Mouse (Mus musculus): ENCODE measurements around the gene Ly86. TPM values are rescaled to one million over a fixed set of nuclear protein-coding genes. Genes with fewer than 3 reads are reported as not detected.

Ly86 gene
- polyA plus RNA-seq, 1 experiment from 2014 or later: 11.9 TPM

DNA sequence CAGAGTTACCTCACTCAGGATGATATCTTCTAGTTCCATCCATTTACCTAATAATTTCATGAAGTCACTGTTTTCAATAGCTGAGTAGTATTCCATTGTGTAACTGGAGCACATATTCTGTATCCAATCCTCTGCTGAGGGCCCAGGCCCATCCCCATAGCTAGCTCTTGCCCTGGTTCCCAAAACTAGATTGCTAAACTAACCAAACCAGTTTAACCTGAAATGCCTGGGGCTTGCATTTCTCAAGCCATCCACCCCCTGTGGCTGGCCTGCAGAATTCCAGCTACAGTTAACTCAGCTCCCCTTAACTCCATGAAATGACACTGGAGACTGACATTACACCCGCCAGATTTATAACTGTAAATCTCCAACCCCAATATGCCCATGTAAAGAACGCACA, 13.1 kb downstream of the Ly86 start:
- Histone ChIP-seq H3K36me3 (ENCODE audit: control insufficient read depth, insufficient read depth, low read length) (no peaks in the 10 kb centered on the region), H3K4me2 (ENCODE audit: low read length) (no peak overlapping the region), H3K9me3 (ENCODE audit: control insufficient read depth, low read length) (no peaks in the 10 kb centered on the region), H3K9ac (ENCODE audit: low read length) (no peak overlapping the region), H3K4me1 (replicated peaks; ENCODE audit: control insufficient read depth, insufficient read depth, low read length) (peaks cover 3% of the 10 kb centered on the region; the same call in 1 of the 2 replicates), H3K27me3 (replicated peaks; ENCODE audit: control insufficient read depth, insufficient read depth, low read length) (no peaks in the 10 kb centered on the region), H3K27ac (ENCODE audit: low read depth) (no peak overlapping the region), H3K4me3 (ENCODE audit: low read depth, low read length) (no peak overlapping the region)
- DNase-seq (ENCODE audit: low spot score) (no peak), ATAC-seq (replicated peaks; ENCODE audit: low FRiP score, low TSS enrichment, low read depth) (no peak)
- WGBS: 87% methylated on average over 2 of the region's 2 CpGs

- H3K9ac ChIP-seq (ENCODE audit: low read length): no peak overlapping the region
Measured at GRCm38 (mm10) chr13:37361249-37361648, 16.2 kb downstream of the Ly86 start.

GRCm38 (mm10) chr13:37364351-37364750, 19.3 kb downstream of the Ly86 start:
- ATAC-seq (replicated peaks; ENCODE audit: low FRiP score, low TSS enrichment, low read depth) (no peak), DNase-seq (ENCODE audit: low spot score) (peak; percentile 44)
- H3K27me3 ChIP-seq (replicated peaks; ENCODE audit: control insufficient read depth, insufficient read depth, low read length): no peaks in the 10 kb centered on the region
- H3K27ac ChIP-seq (ENCODE audit: low read depth): no peak overlapping the region
- peaks cover 3% of the 10 kb centered on the region; the same call in 1 of the 2 replicates for H3K4me1 ChIP-seq (replicated peaks; ENCODE audit: control insufficient read depth, insufficient read depth, low read length)
- H3K9me3 ChIP-seq (ENCODE audit: control insufficient read depth, low read length): no peaks in the 10 kb centered on the region
- no peaks in the 10 kb centered on the region for H3K36me3 ChIP-seq (ENCODE audit: control insufficient read depth, insufficient read depth, low read length)
- whole genome bisulfite sequencing: 59% methylated on average over 5 of the region's 5 CpGs
- no peak overlapping the region for H3K4me2 ChIP-seq (ENCODE audit: low read length)
- H3K4me3 ChIP-seq (ENCODE audit: low read depth, low read length): no peak overlapping the region
- H3K9ac ChIP-seq (ENCODE audit: low read length): no peak overlapping the region

More at GRCm38 (mm10) chr13:37361249-37361648, 16.2 kb downstream of the Ly86 start:
- DNase-seq (ENCODE audit: low spot score): no peak
- Histone ChIP-seq H3K4me2 (ENCODE audit: low read length) (no peak overlapping the region), H3K27me3 (replicated peaks; ENCODE audit: control insufficient read depth, insufficient read depth, low read length) (no peaks in the 10 kb centered on the region), H3K4me3 (ENCODE audit: low read depth, low read length) (no peak overlapping the region), H3K27ac (ENCODE audit: low read depth) (no peak overlapping the region), H3K36me3 (ENCODE audit: control insufficient read depth, insufficient read depth, low read length) (no peaks in the 10 kb centered on the region), H3K4me1 (replicated peaks; ENCODE audit: control insufficient read depth, insufficient read depth, low read length) (peaks cover 3% of the 10 kb centered on the region; the same call in 1 of the 2 replicates), H3K9me3 (ENCODE audit: control insufficient read depth, low read length) (no peaks in the 10 kb centered on the region)
- 37% methylated on average over 1 of the region's 1 CpGs for whole genome bisulfite sequencing
- ATAC-seq (replicated peaks; ENCODE audit: low FRiP score, low TSS enrichment, low read depth): no peak

DNA sequence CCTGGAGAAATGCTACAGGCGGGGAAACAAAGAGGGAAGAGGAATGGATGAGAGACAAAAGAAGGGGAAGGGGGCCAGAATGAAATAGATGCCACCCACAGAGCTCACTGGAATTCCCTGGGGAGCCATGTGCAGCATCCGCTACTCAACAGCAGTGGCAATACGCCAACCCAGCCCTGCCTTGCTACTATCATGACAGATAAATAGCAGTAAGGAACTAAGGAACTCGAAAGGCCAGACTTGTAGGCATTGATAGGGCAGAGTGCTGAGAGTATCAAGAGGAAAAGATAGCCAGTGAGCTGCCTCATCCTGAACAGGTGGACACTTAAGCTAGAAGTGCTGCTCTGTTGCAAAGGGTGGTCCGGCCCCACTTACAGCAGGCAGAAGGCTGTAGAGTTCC, 31.4 kb downstream of the Ly86 start:
- ATAC-seq (replicated peaks; ENCODE audit: low FRiP score, low TSS enrichment, low read depth): no peak
- H3K9ac ChIP-seq (ENCODE audit: low read length): no peak overlapping the region
- no peak overlapping the region for H3K4me3 ChIP-seq (ENCODE audit: low read depth, low read length)
- H3K4me1 ChIP-seq (replicated peaks; ENCODE audit: control insufficient read depth, insufficient read depth, low read length): no peaks in the 10 kb centered on the region
- DNase-seq (ENCODE audit: low spot score): no peak
- no peak overlapping the region for H3K27ac ChIP-seq (ENCODE audit: low read depth)
- H3K4me2 ChIP-seq (ENCODE audit: low read length): no peak overlapping the region
- H3K9me3 ChIP-seq (ENCODE audit: control insufficient read depth, low read length): no peaks in the 10 kb centered on the region
- H3K36me3 ChIP-seq (ENCODE audit: control insufficient read depth, insufficient read depth, low read length): no peaks in the 10 kb centered on the region
- H3K27me3 ChIP-seq (replicated peaks; ENCODE audit: control insufficient read depth, insufficient read depth, low read length): no peaks in the 10 kb centered on the region
- WGBS: 75% methylated on average over 5 of the region's 5 CpGs

GRCm38 (mm10) chr13:37388222-37389202, 43.5 kb downstream of the Ly86 start:
- H3K27ac ChIP-seq (ENCODE audit: low read depth): no peak overlapping the region
- no peak overlapping the region for H3K9ac ChIP-seq (ENCODE audit: low read length)
- no peak overlapping the region for H3K4me2 ChIP-seq (ENCODE audit: low read length)
- ATAC-seq (replicated peaks; ENCODE audit: low FRiP score, low TSS enrichment, low read depth) (no peak), DNase-seq (ENCODE audit: low spot score) (peak; percentile 35)
- H3K4me3 ChIP-seq (ENCODE audit: low read depth, low read length): no peak overlapping the region
- H3K4me1 ChIP-seq (replicated peaks; ENCODE audit: control insufficient read depth, insufficient read depth, low read length): no peaks in the 10 kb centered on the region
- no peaks in the 10 kb centered on the region for H3K9me3 ChIP-seq (ENCODE audit: control insufficient read depth, low read length)
- no peaks in the 10 kb centered on the region for H3K36me3 ChIP-seq (ENCODE audit: control insufficient read depth, insufficient read depth, low read length)
- 68% methylated on average over 9 of the region's 9 CpGs for WGBS
- H3K27me3 ChIP-seq (replicated peaks; ENCODE audit: control insufficient read depth, insufficient read depth, low read length): no peaks in the 10 kb centered on the region

GRCm38 (mm10) chr13:37389296-37389695, 44.3 kb downstream of the Ly86 start:
- no peak overlapping the region for H3K27ac ChIP-seq (ENCODE audit: low read depth)
- H3K36me3 ChIP-seq (ENCODE audit: control insufficient read depth, insufficient read depth, low read length): no peaks in the 10 kb centered on the region
- 71% methylated on average over 5 of the region's 5 CpGs for WGBS
- DNase-seq (ENCODE audit: low spot score) (peak; percentile 21), ATAC-seq (replicated peaks; ENCODE audit: low FRiP score, low TSS enrichment, low read depth) (no peak)
- H3K4me1 ChIP-seq (replicated peaks; ENCODE audit: control insufficient read depth, insufficient read depth, low read length): no peaks in the 10 kb centered on the region
- no peaks in the 10 kb centered on the region for H3K27me3 ChIP-seq (replicated peaks; ENCODE audit: control insufficient read depth, insufficient read depth, low read length)
- no peak overlapping the region for H3K4me2 ChIP-seq (ENCODE audit: low read length)
- no peaks in the 10 kb centered on the region for H3K9me3 ChIP-seq (ENCODE audit: control insufficient read depth, low read length)
- H3K4me3 ChIP-seq (ENCODE audit: low read depth, low read length): no peak overlapping the region
- H3K9ac ChIP-seq (ENCODE audit: low read length): no peak overlapping the region

DNA sequence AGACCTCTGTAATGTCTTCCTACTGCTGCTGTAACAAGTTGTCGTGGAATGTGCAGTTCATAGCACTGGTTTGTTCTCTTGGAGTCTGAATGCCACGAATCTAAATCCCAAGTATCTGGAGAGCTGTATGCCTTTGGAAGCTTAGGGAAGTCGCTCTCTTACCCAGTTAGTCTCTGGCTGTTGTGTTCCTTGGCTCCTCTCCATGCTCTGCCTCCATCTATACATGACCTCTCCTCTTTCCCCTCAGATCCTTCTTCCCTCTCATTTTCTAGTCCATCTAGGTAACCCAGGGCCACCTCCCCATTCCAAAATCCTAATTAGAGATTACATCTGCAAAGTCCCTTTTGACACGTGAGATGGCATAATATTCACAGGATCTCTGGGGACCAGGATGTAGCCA, 53.8 kb downstream of the Ly86 start:
- no peak overlapping the region for H3K4me2 ChIP-seq (ENCODE audit: low read length)
- no peaks in the 10 kb centered on the region for H3K9me3 ChIP-seq (ENCODE audit: control insufficient read depth, low read length)
- no peak overlapping the region for H3K4me3 ChIP-seq (ENCODE audit: low read depth, low read length)
- no peaks in the 10 kb centered on the region for H3K27me3 ChIP-seq (replicated peaks; ENCODE audit: control insufficient read depth, insufficient read depth, low read length)
- DNase-seq (ENCODE audit: low spot score) (no peak), ATAC-seq (replicated peaks; ENCODE audit: low FRiP score, low TSS enrichment, low read depth) (no peak)
- no peak overlapping the region for H3K27ac ChIP-seq (ENCODE audit: low read depth)
- 88% methylated on average over 4 of the region's 4 CpGs for WGBS
- no peaks in the 10 kb centered on the region for H3K36me3 ChIP-seq (ENCODE audit: control insufficient read depth, insufficient read depth, low read length)
- H3K4me1 ChIP-seq (replicated peaks; ENCODE audit: control insufficient read depth, insufficient read depth, low read length): no peaks in the 10 kb centered on the region
- no peak overlapping the region for H3K9ac ChIP-seq (ENCODE audit: low read length)

DNA sequence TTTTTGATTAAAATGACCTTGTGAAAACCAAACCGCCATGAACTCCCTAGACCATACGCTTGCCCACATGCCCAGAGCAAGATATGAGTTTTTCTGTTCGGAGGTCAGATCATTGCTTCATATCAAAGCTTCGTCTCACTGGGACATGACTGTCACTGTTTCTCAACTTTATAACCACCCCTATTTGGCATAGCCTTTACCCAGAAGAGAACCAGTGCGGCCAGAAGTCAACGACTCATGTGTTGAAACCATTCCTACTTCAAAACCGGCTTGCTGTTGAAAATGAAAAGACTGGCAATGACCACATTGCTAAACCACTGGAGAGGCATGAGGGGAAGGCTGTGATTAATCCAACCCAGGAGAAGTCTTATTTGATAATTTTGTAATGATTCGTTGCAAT, 54.3 kb downstream of the Ly86 start:
- Histone ChIP-seq H3K4me3 (ENCODE audit: low read depth, low read length) (no peak overlapping the region), H3K9ac (ENCODE audit: low read length) (no peak overlapping the region), H3K9me3 (ENCODE audit: control insufficient read depth, low read length) (no peaks in the 10 kb centered on the region), H3K4me2 (ENCODE audit: low read length) (no peak overlapping the region), H3K4me1 (replicated peaks; ENCODE audit: control insufficient read depth, insufficient read depth, low read length) (no peaks in the 10 kb centered on the region), H3K27me3 (replicated peaks; ENCODE audit: control insufficient read depth, insufficient read depth, low read length) (no peaks in the 10 kb centered on the region), H3K27ac (ENCODE audit: low read depth) (no peak overlapping the region), H3K36me3 (ENCODE audit: control insufficient read depth, insufficient read depth, low read length) (no peaks in the 10 kb centered on the region)
- ATAC-seq (replicated peaks; ENCODE audit: low FRiP score, low TSS enrichment, low read depth) (no peak), DNase-seq (ENCODE audit: low spot score) (no peak)
- WGBS: 89% methylated on average over 8 of the region's 8 CpGs

DNA sequence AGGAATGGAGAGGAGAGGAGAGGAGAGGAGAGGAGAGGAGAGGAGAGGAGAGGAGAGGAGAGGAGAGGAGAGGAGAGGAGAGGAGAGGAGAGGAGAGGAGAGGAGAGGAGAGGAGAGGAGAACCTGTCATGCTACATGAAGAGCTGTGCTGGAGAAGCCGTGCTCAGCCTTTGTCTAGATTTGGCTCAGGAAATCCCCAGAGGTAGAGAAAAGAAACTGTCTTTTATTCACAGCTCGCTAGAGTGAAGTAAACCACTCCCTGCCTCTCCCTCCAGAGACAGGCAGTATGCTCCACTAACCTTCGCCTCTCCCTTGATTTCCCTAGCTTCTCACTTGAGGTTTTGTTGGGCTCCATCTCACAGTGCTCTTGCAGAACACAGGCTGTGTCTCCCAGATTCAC, 57.4 kb downstream of the Ly86 start:
- 56% methylated on average over 3 of the region's 3 CpGs for WGBS
- ATAC-seq (replicated peaks; ENCODE audit: low FRiP score, low TSS enrichment, low read depth): no peak

More for the DNA sequence above, 57.4 kb downstream of the Ly86 start:
- Histone ChIP-seq H3K4me1 (replicated peaks; ENCODE audit: control insufficient read depth, insufficient read depth, low read length) (no peaks in the 10 kb centered on the region), H3K9ac (ENCODE audit: low read length) (no peak overlapping the region), H3K27me3 (replicated peaks; ENCODE audit: control insufficient read depth, insufficient read depth, low read length) (no peaks in the 10 kb centered on the region), H3K27ac (ENCODE audit: low read depth) (no peak overlapping the region), H3K36me3 (ENCODE audit: control insufficient read depth, insufficient read depth, low read length) (no peaks in the 10 kb centered on the region), H3K4me3 (ENCODE audit: low read depth, low read length) (no peak overlapping the region), H3K9me3 (ENCODE audit: control insufficient read depth, low read length) (no peaks in the 10 kb centered on the region), H3K4me2 (ENCODE audit: low read length) (no peak overlapping the region)
- no peak for DNase-seq (ENCODE audit: low spot score)

Data from intestine, embryonic 14.5 days (tissue).